Mouse (Mus musculus): Measurements from ENCODE around the gene Veph1. TPM values are rescaled to one million over a fixed set of nuclear protein-coding genes. Genes with fewer than 3 reads are reported as not detected.

Gene Veph1
- total RNA-seq, 1 experiment = 0.67 TPM

DNA sequence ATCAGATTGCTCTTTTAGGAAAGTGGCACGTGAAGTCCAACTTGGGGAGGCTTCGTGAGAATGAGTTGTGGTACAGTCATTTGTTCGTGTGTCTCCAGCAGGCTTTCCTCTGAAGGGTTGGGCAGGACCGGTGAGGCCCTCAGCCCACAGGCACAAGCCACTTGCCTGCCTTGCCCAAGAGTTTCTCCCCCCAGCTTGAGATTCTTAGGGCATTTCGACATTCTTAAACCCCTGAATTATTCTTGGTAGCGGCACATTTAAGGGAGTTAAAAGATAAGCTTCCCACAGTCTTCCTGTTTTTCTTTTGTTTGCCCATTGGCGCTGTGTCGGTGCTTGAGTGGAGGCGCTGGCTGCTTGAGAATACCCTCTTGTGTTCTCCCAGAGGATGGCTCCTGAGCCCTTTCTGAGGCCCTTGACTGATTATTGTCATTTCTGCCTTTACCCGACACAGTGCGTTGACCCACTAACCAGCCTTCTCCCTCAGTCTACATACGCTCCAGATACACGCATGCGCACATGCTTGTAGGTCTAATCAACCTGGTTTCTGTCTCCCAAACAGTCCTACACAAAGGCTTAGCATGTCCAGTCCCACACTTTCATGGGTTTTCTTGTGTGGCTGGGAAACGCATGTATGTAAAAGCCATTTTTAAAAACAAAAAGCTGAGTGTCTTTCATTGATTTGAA lies 34.4 kb upstream of the Veph1 start:
- H3K4me1 ChIP-seq (ENCODE audit: control insufficient read depth in 2 of 2, insufficient read depth in 2 of 2, low read length in 2 of 2, poor library complexity in 1 of 2) = no peaks in the 10 kb centered on the region
- no peaks in the 10 kb centered on the region for H3K36me3 ChIP-seq (ENCODE audit: control insufficient read depth, insufficient read depth, low read length, poor library complexity, severe bottlenecking)
- H3K9ac ChIP-seq (ENCODE audit: insufficient read depth, low read depth, low read length, poor library complexity, severe bottlenecking) = no peak overlapping the region
- no peak overlapping the region for H3K27ac ChIP-seq (ENCODE audit: insufficient read depth, low read depth, low read length, poor library complexity, severe bottlenecking)
- no peak for DNase-seq (ENCODE audit: low read depth, low spot score)
- TF ChIP-seq MAFK (IDR thresholded peaks at IDR 0.05; ENCODE audit: insufficient read depth, low read depth, low read length) (no peak), ZNF384 (IDR thresholded peaks at IDR 0.05; ENCODE audit: low read depth, low read length) (no peak), HCFC1 (IDR thresholded peaks at IDR 0.05; ENCODE audit: borderline replicate concordance, insufficient read depth, low read length) (no peak), CHD2 (IDR thresholded peaks at IDR 0.05; ENCODE audit: low read depth, low read length) (no peak)
- no peak overlapping the region for H3K4me3 ChIP-seq (ENCODE audit: insufficient read depth in 1 of 2, low read depth in 1 of 2, low read length in 2 of 2, poor library complexity in 1 of 2, severe bottlenecking in 1 of 2)
- in situ Hi-C loops (cut with MboI; ENCODE audit: low sequenced_read_pairs in 2 of 2, unreplicated experiment in 2 of 2) = loop anchor here in 1 of 2 experiments (25.0 kb wide), 1 partner anchor 1006 kb away; no protein-coding TSS in a partner anchor
- H3K9me3 ChIP-seq (ENCODE audit: control insufficient read depth, insufficient read depth, low read depth, low read length) = no peaks in the 10 kb centered on the region

DNA sequence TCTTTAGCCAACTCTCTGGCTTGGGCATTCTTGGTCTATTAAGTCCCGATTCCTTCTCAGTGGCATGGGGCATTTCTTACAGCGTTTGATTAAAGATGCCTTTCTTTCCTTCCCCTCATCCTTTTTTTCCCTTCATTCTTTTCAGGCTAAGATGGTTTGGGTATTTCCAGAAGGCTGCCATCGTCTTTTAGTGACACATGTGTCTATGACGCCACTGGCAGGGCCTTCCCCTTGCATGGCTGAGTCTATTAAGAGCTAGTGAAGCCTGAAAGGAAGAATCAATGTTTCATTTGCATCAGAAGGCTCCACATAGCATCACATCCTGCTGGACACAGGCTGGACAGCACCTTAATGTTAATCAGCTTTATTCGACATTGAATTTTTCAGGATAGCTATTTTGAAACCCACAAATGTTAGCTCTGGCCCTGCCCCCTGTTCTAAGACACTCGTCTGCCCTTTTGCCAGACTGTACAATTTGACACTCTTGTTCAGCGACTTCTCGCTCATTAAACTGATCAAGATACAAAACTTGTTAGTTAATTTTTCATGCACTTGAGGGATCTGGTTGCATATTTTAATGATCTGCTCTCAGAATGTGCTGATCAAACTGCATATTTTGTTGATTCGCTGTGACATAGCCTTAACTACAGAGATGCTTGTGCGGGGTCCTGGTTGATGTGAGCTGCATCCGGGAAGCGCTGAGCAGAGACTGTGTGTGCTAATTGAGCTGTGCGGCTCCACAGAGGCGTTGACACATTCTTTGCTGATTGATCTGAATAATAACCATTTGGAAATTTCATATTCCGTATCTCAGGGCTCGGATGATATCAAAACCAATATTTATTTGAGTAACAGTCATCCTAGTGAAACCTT lies 29.6 kb upstream of the Veph1 start:
- Histone ChIP-seq H3K36me3 (ENCODE audit: control insufficient read depth, insufficient read depth, low read length, poor library complexity, severe bottlenecking) (no peaks in the 10 kb centered on the region), H3K4me1 (ENCODE audit: control insufficient read depth in 2 of 2, insufficient read depth in 2 of 2, low read length in 2 of 2, poor library complexity in 1 of 2) (no peaks in the 10 kb centered on the region), H3K4me3 (ENCODE audit: insufficient read depth in 1 of 2, low read depth in 1 of 2, low read length in 2 of 2, poor library complexity in 1 of 2, severe bottlenecking in 1 of 2) (no peak overlapping the region), H3K9ac (ENCODE audit: insufficient read depth, low read depth, low read length, poor library complexity, severe bottlenecking) (no peak overlapping the region), H3K27ac (ENCODE audit: insufficient read depth, low read depth, low read length, poor library complexity, severe bottlenecking) (no peak overlapping the region), H3K9me3 (ENCODE audit: control insufficient read depth, insufficient read depth, low read depth, low read length) (no peaks in the 10 kb centered on the region)
- no peak for DNase-seq (ENCODE audit: low read depth, low spot score)
- TF ChIP-seq HCFC1 (IDR thresholded peaks at IDR 0.05; ENCODE audit: borderline replicate concordance, insufficient read depth, low read length) (no peak), CHD2 (IDR thresholded peaks at IDR 0.05; ENCODE audit: low read depth, low read length) (no peak), MAFK (IDR thresholded peaks at IDR 0.05; ENCODE audit: insufficient read depth, low read depth, low read length) (no peak), ZC3H11A (IDR thresholded peaks at IDR 0.05; ENCODE audit: borderline replicate concordance, low read depth, low read length) (no peak), ZNF384 (IDR thresholded peaks at IDR 0.05; ENCODE audit: low read depth, low read length) (no peak)
- in situ Hi-C loops (cut with MboI; ENCODE audit: low sequenced_read_pairs in 2 of 2, unreplicated experiment in 2 of 2) = loop anchor here in 1 of 2 experiments (25.0 kb wide), 1 partner anchor 1011 kb away; no protein-coding TSS in a partner anchor

DNA sequence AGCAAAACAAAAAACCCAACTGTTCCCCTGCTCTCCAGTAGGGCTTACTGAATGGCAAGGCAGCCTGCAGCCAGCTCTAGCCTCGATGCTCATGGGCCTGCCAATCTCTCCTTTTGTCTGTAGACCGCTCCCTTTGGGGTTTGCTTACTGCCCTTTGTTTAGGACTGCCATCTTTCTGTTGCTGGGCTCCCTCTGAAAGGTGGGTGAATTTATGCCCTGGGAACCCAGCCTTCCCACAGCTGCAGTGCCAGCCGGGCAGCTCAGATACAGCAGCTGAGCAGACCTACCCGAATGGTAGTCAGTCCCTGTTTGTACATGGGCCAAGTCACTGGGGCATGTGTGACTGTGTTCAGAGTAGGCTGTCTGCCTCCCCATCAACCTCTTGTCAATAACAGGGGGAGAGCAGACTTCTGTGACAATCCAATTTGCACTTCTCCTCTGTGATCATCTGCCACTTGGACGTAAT lies 28.9 kb upstream of the Veph1 start:
- TF ChIP-seq HCFC1 (IDR thresholded peaks at IDR 0.05; ENCODE audit: borderline replicate concordance, insufficient read depth, low read length) (no peak), ZNF384 (IDR thresholded peaks at IDR 0.05; ENCODE audit: low read depth, low read length) (no peak), MAFK (IDR thresholded peaks at IDR 0.05; ENCODE audit: insufficient read depth, low read depth, low read length) (no peak), ZC3H11A (IDR thresholded peaks at IDR 0.05; ENCODE audit: borderline replicate concordance, low read depth, low read length) (no peak), CHD2 (IDR thresholded peaks at IDR 0.05; ENCODE audit: low read depth, low read length) (no peak)
- DNase-seq (ENCODE audit: low read depth, low spot score) = no peak
- no peaks in the 10 kb centered on the region for H3K9me3 ChIP-seq (ENCODE audit: control insufficient read depth, insufficient read depth, low read depth, low read length)
- H3K4me3 ChIP-seq (ENCODE audit: insufficient read depth in 1 of 2, low read depth in 1 of 2, low read length in 2 of 2, poor library complexity in 1 of 2, severe bottlenecking in 1 of 2) = no peak overlapping the region
- H3K4me1 ChIP-seq (ENCODE audit: control insufficient read depth in 2 of 2, insufficient read depth in 2 of 2, low read length in 2 of 2, poor library complexity in 1 of 2) = no peaks in the 10 kb centered on the region
- no peaks in the 10 kb centered on the region for H3K36me3 ChIP-seq (ENCODE audit: control insufficient read depth, insufficient read depth, low read length, poor library complexity, severe bottlenecking)
- in situ Hi-C loops (cut with MboI; ENCODE audit: low sequenced_read_pairs in 2 of 2, unreplicated experiment in 2 of 2) = loop anchor here in 1 of 2 experiments (25.0 kb wide), 1 partner anchor 1012 kb away; no protein-coding TSS in a partner anchor
- no peak overlapping the region for H3K27ac ChIP-seq (ENCODE audit: insufficient read depth, low read depth, low read length, poor library complexity, severe bottlenecking)
- H3K9ac ChIP-seq (ENCODE audit: insufficient read depth, low read depth, low read length, poor library complexity, severe bottlenecking) = no peak overlapping the region

DNA sequence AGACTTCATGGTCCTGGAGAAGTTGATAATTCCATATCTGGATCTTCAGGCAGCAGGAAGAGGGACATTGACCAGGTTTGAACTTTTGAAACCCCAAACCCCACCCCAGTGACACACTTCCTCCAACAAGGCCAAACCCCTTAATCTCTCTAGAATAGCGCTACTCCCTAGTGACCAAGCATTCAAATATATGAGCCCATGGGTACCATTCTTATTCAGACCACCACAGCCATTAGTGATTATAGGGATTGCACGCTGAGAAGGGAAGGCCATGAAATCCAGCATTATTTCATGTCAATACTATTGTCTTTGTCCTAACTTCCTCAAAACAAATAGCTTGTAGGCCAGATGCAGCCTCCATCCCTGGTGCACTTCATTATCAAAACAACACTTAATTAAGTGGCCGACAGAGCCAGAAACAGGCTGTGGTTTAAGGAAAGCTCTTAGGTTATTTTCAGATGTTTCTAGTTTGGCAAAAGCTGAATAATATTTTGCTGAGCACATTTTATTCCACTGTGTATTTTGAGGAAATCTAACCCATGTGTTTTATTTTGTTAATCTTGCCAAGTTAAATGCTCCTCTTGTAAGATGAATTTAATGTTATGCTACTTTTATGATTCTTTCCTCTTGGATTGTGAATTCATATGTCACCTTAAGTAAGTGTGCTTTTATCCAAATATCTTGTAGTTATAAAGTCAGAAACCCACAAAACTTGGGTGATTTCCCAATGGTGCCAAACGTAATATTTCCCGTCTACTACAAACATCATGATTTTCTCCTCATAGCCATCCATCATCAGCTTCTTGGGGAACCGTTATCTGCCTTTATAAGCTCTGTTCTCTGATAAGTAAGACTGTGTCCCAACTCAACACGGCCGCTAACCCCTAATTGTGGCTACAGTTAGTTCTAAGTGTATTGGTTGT lies 18.4 kb upstream of the Veph1 start:
- TF ChIP-seq ZC3H11A (IDR thresholded peaks at IDR 0.05; ENCODE audit: borderline replicate concordance, low read depth, low read length) (no peak), CHD2 (IDR thresholded peaks at IDR 0.05; ENCODE audit: low read depth, low read length) (no peak), ZNF384 (IDR thresholded peaks at IDR 0.05; ENCODE audit: low read depth, low read length) (no peak), MAFK (IDR thresholded peaks at IDR 0.05; ENCODE audit: insufficient read depth, low read depth, low read length) (no peak), HCFC1 (IDR thresholded peaks at IDR 0.05; ENCODE audit: borderline replicate concordance, insufficient read depth, low read length) (no peak)
- Histone ChIP-seq H3K9me3 (ENCODE audit: control insufficient read depth, insufficient read depth, low read depth, low read length) (0 out of 2 replicates have a peak, but pooled peaks cover 1% of the 10 kb centered on the region), H3K4me3 (ENCODE audit: insufficient read depth in 1 of 2, low read depth in 1 of 2, low read length in 2 of 2, poor library complexity in 1 of 2, severe bottlenecking in 1 of 2) (no peak overlapping the region), H3K27ac (ENCODE audit: insufficient read depth, low read depth, low read length, poor library complexity, severe bottlenecking) (no peak overlapping the region), H3K4me1 (ENCODE audit: control insufficient read depth in 2 of 2, insufficient read depth in 2 of 2, low read length in 2 of 2, poor library complexity in 1 of 2) (no peaks in the 10 kb centered on the region), H3K9ac (ENCODE audit: insufficient read depth, low read depth, low read length, poor library complexity, severe bottlenecking) (no peak overlapping the region), H3K36me3 (ENCODE audit: control insufficient read depth, insufficient read depth, low read length, poor library complexity, severe bottlenecking) (no peaks in the 10 kb centered on the region)
- in situ Hi-C loops (cut with MboI; ENCODE audit: low sequenced_read_pairs in 2 of 2, unreplicated experiment in 2 of 2) = no loop called here
- DNase-seq (ENCODE audit: low read depth, low spot score) = no peak
